Mouse (Mus musculus) adrenal gland, postnatal 14 days (tissue): ENCODE measurements around the gene Prss40. TPM values are rescaled to one million over a fixed set of nuclear protein-coding genes. Genes with fewer than 3 reads are reported as not detected.
A peak's percentile ranks its signal among the peaks of the same experiment; 100 is the strongest.

Experiments
- DNase-seq: peaks from one replicate; pipeline ENCODE4 v3.0.0; 2021; ENCODE audit warnings: mixed read lengths
- long read RNA-seq, 2 experiments: library from polyadenylated mRNA; stranded (forward); transcript quantifications; one replicate each; pipeline ENCODE4 v2.0.0; 2021
- total RNA-seq: library from RNA; stranded (reverse); gene quantifications from 2 replicates; pipeline ENCODE4 v1.2.3, GENCODE M21; 2021

Prss40 gene
- total RNA-seq: not detected in 2 replicates
- long read RNA-seq, experiment 1: 0 reads
- long read RNA-seq, experiment 2: 0 reads

GRCm38 (mm10) chr1:34560843-34561242, at the start of gene Prss40:
Prss40 (minus strand) TSS chr1:34560943.
- no peak for DNase-seq

- DNase-seq: peak; percentile 82
Observed at GRCm38 (mm10) chr1:34602363-34602762, 41.6 kb upstream of the Prss40 start.

DNA sequence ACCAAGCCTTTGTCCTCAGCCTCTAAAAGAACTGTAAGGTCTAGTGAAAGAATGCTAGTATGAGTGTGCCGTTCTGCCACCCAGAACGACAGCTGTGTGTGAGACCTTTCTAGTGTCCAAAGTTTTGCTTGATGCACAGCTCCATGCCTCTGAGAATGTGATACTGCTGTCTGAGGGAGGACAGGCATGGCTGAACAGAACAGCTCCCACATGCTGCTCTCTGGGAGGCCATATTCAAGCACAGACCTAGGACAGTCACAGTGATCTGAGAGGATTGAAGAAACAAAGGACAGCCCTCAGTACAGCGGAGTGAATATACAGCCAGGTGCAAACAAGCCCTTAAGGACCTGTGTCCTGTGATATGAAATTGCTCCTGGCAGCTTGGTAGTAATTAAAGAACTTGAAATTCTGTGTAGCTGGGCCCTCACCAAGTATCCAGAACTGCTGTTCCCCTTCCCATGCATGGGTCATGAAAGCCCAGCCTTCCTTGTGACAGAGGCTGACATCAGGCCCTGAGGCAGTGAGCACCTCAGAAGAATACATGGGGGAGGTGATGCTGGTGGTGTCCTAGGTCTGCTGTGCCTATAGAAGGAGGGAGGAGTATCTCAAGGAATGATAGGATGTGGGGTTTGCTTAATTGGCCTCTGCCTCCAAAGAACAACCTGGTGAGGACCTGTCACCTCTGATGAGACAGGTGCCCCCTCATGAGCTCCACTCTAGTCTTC, 40.7 kb upstream of the Prss40 start:
- DNase-seq: no peak

GRCm38 (mm10) chr1:34600000-34600399, 39.3 kb upstream of the Prss40 start:
- DNase-seq: no peak

DNA sequence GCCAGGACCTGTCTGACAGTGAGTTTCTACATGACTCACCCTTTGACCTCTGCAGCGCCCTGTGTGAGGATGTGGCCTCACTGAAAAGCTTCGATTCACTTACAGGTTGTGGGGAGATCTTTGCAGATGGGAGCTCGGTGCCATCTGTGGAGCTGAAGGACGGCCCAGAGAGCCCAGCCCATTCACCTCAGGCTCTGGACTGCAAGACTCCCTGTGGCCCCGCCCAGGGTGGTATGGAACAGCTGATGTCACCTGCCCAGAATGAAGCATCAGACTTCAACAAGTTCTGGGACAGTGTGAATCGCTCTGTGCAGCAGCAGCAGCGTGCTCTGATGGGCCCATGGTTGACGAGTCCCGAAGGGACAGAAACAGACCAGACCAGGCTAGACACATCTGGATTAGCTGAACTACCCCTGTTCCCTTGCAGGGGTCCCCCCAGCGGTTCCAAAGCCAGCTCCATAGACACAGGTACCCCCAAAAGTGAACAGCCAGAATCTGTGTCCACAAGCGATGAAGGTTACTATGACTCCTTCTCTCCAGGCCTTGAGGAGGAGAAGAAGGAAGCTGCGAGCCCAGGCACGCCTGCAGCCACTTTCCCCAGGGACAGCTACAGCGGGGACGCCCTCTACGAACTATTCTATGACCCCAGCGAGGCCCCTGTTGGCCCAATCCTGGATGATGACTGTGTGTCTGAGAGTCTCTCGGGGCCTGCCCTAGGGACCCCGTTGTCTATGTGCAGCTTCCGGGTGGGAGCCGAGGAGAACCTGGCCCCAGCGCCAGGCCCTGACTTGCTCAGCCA, 26.8 kb upstream of the Prss40 start:
- no peak for DNase-seq

DNA sequence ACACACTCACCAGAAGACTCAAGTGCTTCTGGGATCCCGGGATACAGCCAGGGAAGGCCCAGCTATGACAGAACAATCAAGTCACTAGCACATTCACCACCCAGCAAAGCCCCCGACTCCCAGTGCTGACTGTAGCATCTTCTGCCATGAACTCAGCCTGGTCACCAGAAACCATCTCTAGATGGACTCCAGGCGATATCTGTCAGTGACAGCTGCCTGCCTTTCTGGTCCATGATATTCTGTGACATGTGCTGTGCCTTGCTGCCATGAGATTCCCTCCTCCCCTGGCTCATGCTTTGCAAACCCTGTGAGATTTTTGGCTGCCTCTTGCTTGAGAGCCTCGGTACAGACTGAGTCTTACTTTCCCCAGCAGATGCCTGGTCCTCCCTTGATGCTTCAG, 24.0 kb upstream of the Prss40 start:
- DNase-seq: no peak

DNA sequence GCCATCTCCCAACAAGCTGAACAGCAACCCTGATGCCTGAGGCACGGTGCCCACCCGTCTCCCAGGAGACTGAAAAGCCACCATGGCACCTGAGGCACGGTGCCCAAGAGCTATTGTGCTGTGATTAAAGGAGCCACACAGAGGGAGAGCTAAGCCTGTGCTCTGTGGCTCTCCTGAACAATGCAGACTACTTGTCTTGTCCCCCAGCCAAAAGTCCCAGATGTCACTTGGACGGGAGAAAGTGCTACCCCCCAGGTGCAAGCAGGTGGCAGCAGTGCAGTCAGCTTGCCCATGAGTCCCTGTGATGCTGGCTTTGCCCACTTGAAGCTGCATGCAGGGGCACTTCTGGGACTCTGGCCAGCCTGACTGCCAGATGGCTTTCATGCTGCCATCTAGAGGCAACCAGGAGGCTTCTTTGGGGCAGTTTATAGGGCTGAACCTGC, 23.1 kb upstream of the Prss40 start:
- peak; percentile 4 for DNase-seq

- DNase-seq: no peak
Observed at GRCm38 (mm10) chr1:34582218-34582617, 21.5 kb upstream of the Prss40 start.

GRCm38 (mm10) chr1:34579782-34580356, 19.1 kb upstream of the Prss40 start:
- no peak for DNase-seq

DNA sequence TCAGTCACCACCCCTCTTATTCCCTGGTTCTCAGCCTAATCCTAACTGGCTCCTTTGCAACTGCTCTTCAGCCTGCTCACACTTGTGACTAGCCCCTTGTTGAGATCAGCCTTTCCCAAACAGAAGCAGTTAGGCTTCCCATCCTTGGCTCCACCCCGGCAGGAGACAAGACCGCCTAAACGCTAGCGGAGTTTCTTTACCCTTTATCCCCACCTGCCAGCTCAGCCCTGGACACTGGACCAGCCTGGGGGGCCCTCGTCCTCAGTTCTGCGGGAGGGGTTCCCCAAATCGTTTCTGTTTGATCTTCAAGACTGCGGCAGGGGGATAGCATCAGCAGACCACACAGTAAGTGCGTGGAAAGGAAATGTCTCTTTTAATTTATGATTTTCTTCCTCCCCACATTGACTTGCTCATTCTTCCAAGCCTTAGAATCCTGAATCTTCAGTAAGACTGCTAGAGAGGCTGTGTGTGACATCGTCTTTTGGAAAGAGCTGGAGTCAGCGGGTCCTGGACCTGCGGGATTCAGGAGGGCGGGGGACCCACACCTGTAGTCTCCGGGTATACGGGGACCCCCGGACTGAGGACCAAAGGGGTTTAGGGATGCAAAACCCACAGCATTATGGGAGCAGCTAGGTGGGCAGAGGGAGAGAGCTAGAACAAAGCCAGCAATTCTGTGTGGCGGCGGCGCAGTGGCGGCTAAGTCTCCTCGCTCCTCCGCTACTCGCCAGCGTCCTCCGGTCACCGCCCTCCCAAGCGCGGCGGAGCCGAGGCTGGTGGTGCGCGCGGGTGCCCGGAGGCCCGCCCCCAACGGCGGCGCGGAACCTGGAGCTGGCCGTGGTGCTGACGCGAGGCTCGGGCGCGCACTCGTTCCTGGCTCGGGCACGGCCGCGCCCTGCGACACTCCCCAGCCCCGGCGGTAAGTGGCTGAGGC, 18.4 kb upstream of the Prss40 start, which contains the start of gene Amer3:
Amer3 (plus strand) TSS at position 807 of the 931 bp plus-strand sequence.
- peak; percentile 91 for DNase-seq

- DNase-seq: no peak
Observed at GRCm38 (mm10) chr1:34573221-34573620, 12.5 kb upstream of the Prss40 start.

DNA sequence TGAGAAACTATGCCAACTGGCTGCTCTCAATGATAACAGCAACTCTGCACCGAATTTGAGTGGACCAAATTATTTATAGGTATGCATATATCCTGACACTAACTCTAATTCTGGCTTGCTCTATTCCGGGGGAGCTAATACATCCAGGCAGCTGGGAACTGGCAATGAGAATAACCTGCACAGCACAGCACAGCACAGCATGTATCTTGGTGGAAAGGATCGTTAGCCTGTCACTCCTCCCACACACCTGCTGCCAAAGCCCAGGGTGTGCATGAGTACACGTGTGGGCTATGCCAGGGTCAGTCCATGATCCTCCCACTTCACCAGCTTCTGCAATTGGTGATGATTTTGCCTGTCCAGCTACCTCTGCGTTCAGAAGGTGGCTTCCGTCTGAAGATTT, 10.7 kb upstream of the Prss40 start:
- no peak for DNase-seq

GRCm38 (mm10) chr1:34569876-34570275, 9.1 kb upstream of the Prss40 start:
- no peak for DNase-seq

DNA sequence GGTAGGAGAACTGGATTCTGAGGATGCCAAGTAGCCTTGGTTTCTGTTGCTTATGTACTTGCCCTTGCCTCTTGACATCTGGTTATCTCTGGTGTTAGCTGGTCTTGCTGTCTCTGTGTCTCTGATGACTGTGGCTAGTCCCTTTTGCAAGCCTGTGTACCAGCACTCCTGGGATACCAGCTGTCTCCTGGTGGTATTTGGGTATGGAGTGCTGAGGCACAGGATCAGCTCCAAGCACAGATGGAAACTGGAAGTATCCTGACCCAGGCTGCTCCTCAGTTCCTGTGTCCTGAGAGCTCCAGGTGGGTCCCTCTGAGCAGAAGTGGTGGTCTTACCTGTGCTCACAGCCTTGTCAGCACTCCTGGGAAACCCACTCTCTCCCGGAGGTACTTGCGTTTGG, 7.4 kb upstream of the Prss40 start:
- DNase-seq: no peak

DNA sequence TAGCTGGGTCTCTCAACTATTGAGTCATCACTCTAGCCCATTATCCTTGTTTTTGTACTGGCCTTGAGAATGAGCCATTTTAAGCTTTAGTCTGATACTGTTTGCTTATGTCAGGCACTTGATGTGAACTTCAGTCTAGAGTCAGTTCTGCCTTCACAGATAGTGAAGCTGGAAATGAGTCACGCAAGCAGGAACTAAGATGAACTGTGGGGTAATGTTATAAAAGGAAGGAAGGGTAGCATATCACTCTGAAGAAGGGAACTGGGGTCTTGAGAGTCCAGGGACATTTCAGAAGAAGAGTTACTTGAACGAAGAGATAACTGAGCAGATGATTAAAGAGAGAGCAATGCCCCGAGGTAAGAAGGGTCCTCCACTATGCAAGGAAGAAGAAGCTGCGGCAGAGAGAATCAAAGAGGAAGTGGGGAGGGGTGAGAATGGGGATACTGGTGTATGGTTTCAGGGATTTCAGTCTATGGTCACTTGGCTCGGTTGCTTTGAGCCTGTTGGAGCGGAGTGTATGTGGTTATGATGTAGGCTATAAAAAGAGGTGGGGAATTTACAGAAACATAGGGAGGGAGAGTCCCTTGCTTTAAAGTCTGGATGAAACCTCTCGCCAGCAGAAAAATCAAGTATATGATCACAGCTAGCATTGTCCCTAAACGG, 3.8 kb upstream of the Prss40 start:
- no peak for DNase-seq

GRCm38 (mm10) chr1:34554275-34554674, 6.5 kb downstream of the Prss40 start:
- no peak for DNase-seq

DNA sequence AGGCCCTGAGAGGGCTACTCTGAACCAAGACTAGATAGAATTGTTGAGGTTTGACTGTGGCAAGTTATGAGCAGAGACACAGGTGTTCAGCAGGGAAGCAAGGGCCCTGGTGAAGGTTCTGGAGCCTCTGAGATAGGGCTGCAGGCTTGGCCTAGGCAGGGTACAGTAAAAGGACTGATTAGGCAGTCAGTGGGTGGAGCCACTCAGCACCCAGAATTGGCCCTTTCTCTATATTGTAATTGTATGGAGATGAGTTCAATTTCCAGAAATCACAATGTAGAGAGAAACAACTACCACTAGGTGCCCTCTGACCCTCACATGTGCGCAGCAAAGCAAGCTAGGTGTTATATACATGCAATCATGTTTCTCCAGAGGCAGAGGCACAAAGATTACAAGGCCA, 7.1 kb downstream of the Prss40 start:
- no peak for DNase-seq

DNA sequence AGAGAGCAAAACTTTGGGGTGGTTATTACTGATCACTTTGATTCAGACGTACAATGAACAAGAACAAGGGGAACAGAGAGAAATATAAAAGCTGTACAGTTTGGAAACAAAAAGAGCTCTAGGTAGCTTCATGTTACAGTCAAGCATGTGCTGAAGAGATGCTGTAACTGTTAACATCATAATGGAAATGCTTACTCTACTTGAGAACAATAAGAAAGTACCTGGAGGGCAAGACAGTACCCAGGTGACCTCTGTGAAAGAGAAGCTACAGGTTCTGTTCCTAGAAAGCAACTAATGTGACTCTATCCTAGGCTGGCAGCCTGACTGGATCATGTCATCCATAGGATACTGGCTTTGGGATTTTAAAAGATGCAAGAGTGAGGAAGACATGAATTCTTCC, 13.7 kb downstream of the Prss40 start:
- no peak for DNase-seq

- no peak for DNase-seq
Observed at GRCm38 (mm10) chr1:34536767-34537485, 23.8 kb downstream of the Prss40 start.

DNA sequence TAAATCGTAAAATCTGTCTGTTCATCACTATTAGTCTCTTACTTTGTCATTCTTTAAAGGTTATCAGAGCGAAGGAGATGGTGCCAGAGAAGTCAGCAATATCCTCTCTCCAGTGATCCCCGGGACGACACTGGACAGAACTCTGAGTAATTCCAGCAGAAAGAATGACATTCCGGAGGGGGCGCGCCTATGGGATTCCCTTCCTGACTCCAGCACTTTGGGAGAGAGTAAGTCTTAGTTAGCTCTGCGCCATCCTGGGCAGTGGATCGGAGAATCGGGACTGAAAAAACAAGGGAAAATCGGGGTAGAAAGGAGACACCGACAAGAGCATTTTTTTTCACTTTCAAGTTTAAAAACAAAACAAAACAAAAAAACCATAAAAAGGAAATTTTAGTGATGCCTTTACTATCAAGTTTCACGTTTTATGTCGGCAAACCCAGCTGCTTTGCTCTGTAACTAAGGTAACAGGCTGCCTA, 24.4 kb downstream of the Prss40 start:
- peak; percentile 6 for DNase-seq
